Mouse (Mus musculus) lung, embryonic 15.5 days (tissue): ENCODE data around the gene Kri1. TPM values are rescaled to one million over a fixed set of nuclear protein-coding genes. Genes with fewer than 3 reads are reported as not detected.
"Not testable (repeated sequence)": the region's sequence is repeated elsewhere in the genome, so short reads cannot be mapped to it uniquely, and the experiment has no call there.

ENCODE experiments used
- ATAC-seq: fragments of 200-750 bp; cut with Nextera tagmentation; 2 replicates; pipeline ENCODE4 v1.8.0; 2017; ENCODE audit warnings: moderate number of reproducible peaks, borderline replicate concordance; ENCODE audit not compliant: low FRiP score, low TSS enrichment; ENCODE audit errors: extremely low read depth
- H3K27ac ChIP-seq: fragments of 300-500 bp; sonication (generic); 2 replicates; pipeline ENCODE4 v1.5.1; 2015; ENCODE audit warnings: moderate library complexity, mild to moderate bottlenecking, inconsistent platforms
- H3K27me3 ChIP-seq: fragments of 300-500 bp; sonication (generic); 2 replicates; pipeline ENCODE4 v1.6.1; 2015; ENCODE audit warnings: inconsistent platforms
- H3K36me3 ChIP-seq: fragments of 300-500 bp; sonication (generic); 2 replicates; pipeline ENCODE4 v1.6.1; 2015; ENCODE audit warnings: inconsistent platforms
- H3K4me1 ChIP-seq: fragments of 300-500 bp; sonication (generic); 2 replicates; pipeline ENCODE4 v1.6.1; 2015; ENCODE audit warnings: inconsistent platforms
- H3K4me2 ChIP-seq: fragments of 300-500 bp; sonication (generic); 2 replicates; pipeline ENCODE4 v1.6.1; 2015; ENCODE audit warnings: inconsistent platforms, mild to moderate bottlenecking, moderate library complexity
- H3K4me3 ChIP-seq: fragments of 300-500 bp; sonication (generic); 2 replicates; pipeline ENCODE4 v1.5.1; 2015; ENCODE audit warnings: mild to moderate bottlenecking, inconsistent platforms
- H3K9ac ChIP-seq: fragments of 300-500 bp; sonication (generic); 2 replicates; pipeline ENCODE4 v1.6.1; 2015; ENCODE audit warnings: inconsistent platforms
- H3K9me3 ChIP-seq: fragments of 300-500 bp; sonication (generic); 2 replicates; pipeline ENCODE4 v1.6.1; 2016; ENCODE audit warnings: inconsistent platforms
- WGBS: fragments of 180-500 bp; shearing (Covaris S2); methylation state at CpG from one replicate; pipeline ENCODE4 v1.1.7; 2015; 5-methylcytosine and 5-hydroxymethylcytosine counted together
- polyA plus RNA-seq: library from polyadenylated mRNA; unstranded; fragments of >200 nt; fragmentation: Nextera tagmentation; extraction: Ambion mirVana; gene quantifications from 2 replicates; pipeline ENCODE4 v1.2.1, GENCODE M21; 2015

Gene Kri1
- polyA plus RNA-seq, 1 experiment from 2014 or later = 14.0 TPM

GRCm38 (mm10) chr9:21324269-21324668 is 36.5 kb upstream of the Kri1 start:
- no peak overlapping the region for H3K4me3 ChIP-seq
- 81% methylated on average over 11 of the region's 11 CpGs for WGBS
- H3K27ac ChIP-seq = 0 out of 2 replicates have a peak overlapping the region, but pooled peaks have one; percentile 4
- no peak overlapping the region for H3K9ac ChIP-seq
- no peak overlapping the region for H3K4me2 ChIP-seq
- H3K27me3 ChIP-seq = no peaks in the 10 kb centered on the region
- ATAC-seq = no peak
- no peaks in the 10 kb centered on the region for H3K9me3 ChIP-seq
- 0 out of 2 replicates have a peak, but pooled peaks cover 2% of the 10 kb centered on the region for H3K36me3 ChIP-seq
- H3K4me1 ChIP-seq = peaks cover 34% of the 10 kb centered on the region

GRCm38 (mm10) chr9:21322917-21323297 is 35.1 kb upstream of the Kri1 start:
- H3K36me3 ChIP-seq, H3K27me3 ChIP-seq, H3K4me2 ChIP-seq, ATAC-seq, H3K9ac ChIP-seq, H3K27ac ChIP-seq, H3K9me3 ChIP-seq, H3K4me3 ChIP-seq: not testable (repeated sequence)
- peaks cover 27% of the 10 kb centered on the region for H3K4me1 ChIP-seq
- 83% methylated on average over 8 of the region's 8 CpGs for WGBS

- H3K9me3 ChIP-seq = no peaks in the 10 kb centered on the region
- ATAC-seq = no peak
- H3K4me3 ChIP-seq = peak overlapping the region; percentile 55; the same call in 1 of the 2 replicates
- peak overlapping the region; percentile 82 for H3K4me2 ChIP-seq
- peak overlapping the region; percentile 32; the same call in 1 of the 2 replicates for H3K27ac ChIP-seq
- H3K9ac ChIP-seq = no peak overlapping the region
- peaks cover 21% of the 10 kb centered on the region for H3K4me1 ChIP-seq
- 0 out of 2 replicates have a peak, but pooled peaks cover 2% of the 10 kb centered on the region for H3K36me3 ChIP-seq
- H3K27me3 ChIP-seq = no peaks in the 10 kb centered on the region
- WGBS = 83% methylated on average over 19 of the region's 19 CpGs
These were observed 34.6 kb upstream of the Kri1 start for GRCm38 (mm10) chr9:21322211-21322916.

- no peaks in the 10 kb centered on the region for H3K27me3 ChIP-seq
- peak overlapping the region; percentile 62 for H3K9ac ChIP-seq
- WGBS = 4% methylated on average over 6 of the region's 6 CpGs
- peaks cover 16% of the 10 kb centered on the region for H3K4me1 ChIP-seq
- H3K9me3 ChIP-seq = no peaks in the 10 kb centered on the region
- peak overlapping the region; percentile 32 for H3K27ac ChIP-seq
- H3K4me2 ChIP-seq = peak overlapping the region; percentile 82
- peak overlapping the region; percentile 55 for H3K4me3 ChIP-seq
- ATAC-seq = 0 out of 2 replicates have a peak, but pooled peaks have one; percentile 11
- H3K36me3 ChIP-seq = 0 out of 2 replicates have a peak, but pooled peaks cover under 1% of the 10 kb centered on the region
These were observed 33.7 kb upstream of the Kri1 start for GRCm38 (mm10) chr9:21321513-21321835.

- Histone ChIP-seq H3K27me3 (no peaks in the 10 kb centered on the region), H3K36me3 (no peaks in the 10 kb centered on the region), H3K4me1 (peaks cover 16% of the 10 kb centered on the region), H3K4me3 (peak within 1 kb of the TSS; percentile 55), H3K9me3 (no peaks in the 10 kb centered on the region), H3K4me2 (peak within 1 kb of the TSS; percentile 82), H3K9ac (peak within 1 kb of the TSS; percentile 62), H3K27ac (peak within 1 kb of the TSS; percentile 32)
- under 1% methylated on average over 52 of the region's 52 CpGs for WGBS
- peak; percentile 93 for ATAC-seq
These were observed 33.1 kb upstream of the Kri1 start, which contains the start of gene Slc44a2 for GRCm38 (mm10) chr9:21320619-21321512. Gene Slc44a2 (plus strand): TSS chr9:21320698.

GRCm38 (mm10) chr9:21320280-21320618 is 32.5 kb upstream of the Kri1 start:
- Histone ChIP-seq H3K4me1 (peaks cover 16% of the 10 kb centered on the region), H3K27me3 (no peaks in the 10 kb centered on the region), H3K27ac (no peak overlapping the region), H3K4me3 (peak overlapping the region; percentile 55), H3K36me3 (no peaks in the 10 kb centered on the region), H3K9ac (peak overlapping the region; percentile 62), H3K9me3 (no peaks in the 10 kb centered on the region), H3K4me2 (peak overlapping the region; percentile 82)
- WGBS = 21% methylated on average over 4 of the region's 4 CpGs
- no peak; the same call in none of the 2 replicates for ATAC-seq

- no peak overlapping the region for H3K4me3 ChIP-seq
- no peak for ATAC-seq
- H3K9me3 ChIP-seq = no peaks in the 10 kb centered on the region
- H3K9ac ChIP-seq = no peak overlapping the region
- peaks cover 16% of the 10 kb centered on the region for H3K4me1 ChIP-seq
- no peaks in the 10 kb centered on the region for H3K27me3 ChIP-seq
- H3K4me2 ChIP-seq = no peak overlapping the region
- H3K27ac ChIP-seq = no peak overlapping the region
- no peaks in the 10 kb centered on the region for H3K36me3 ChIP-seq
- WGBS = 91% methylated on average over 4 of the region's 4 CpGs
These were observed 31.7 kb upstream of the Kri1 start for GRCm38 (mm10) chr9:21319503-21319902.

- no peaks in the 10 kb centered on the region for H3K9me3 ChIP-seq
- H3K4me1 ChIP-seq = peaks cover 16% of the 10 kb centered on the region
- no peak for ATAC-seq
- H3K36me3 ChIP-seq = no peaks in the 10 kb centered on the region
- H3K9ac ChIP-seq = no peak overlapping the region
- WGBS = 92% methylated on average over 6 of the region's 6 CpGs
- H3K4me3 ChIP-seq = no peak overlapping the region
- no peaks in the 10 kb centered on the region for H3K27me3 ChIP-seq
- H3K4me2 ChIP-seq = no peak overlapping the region
- H3K27ac ChIP-seq = no peak overlapping the region
These were observed 31.0 kb upstream of the Kri1 start for GRCm38 (mm10) chr9:21318792-21319191.

GRCm38 (mm10) chr9:21316696-21317095 is 28.9 kb upstream of the Kri1 start:
- ATAC-seq = no peak
- peaks cover 11% of the 10 kb centered on the region for H3K4me1 ChIP-seq
- H3K27ac ChIP-seq = no peak overlapping the region
- no peak overlapping the region for H3K9ac ChIP-seq
- H3K27me3 ChIP-seq = peaks cover 11% of the 10 kb centered on the region
- H3K9me3 ChIP-seq = no peaks in the 10 kb centered on the region
- no peak overlapping the region for H3K4me2 ChIP-seq
- no peaks in the 10 kb centered on the region for H3K36me3 ChIP-seq
- WGBS = 69% methylated on average over 7 of the region's 7 CpGs
- H3K4me3 ChIP-seq = no peak overlapping the region

GRCm38 (mm10) chr9:21315421-21315820 is 27.7 kb upstream of the Kri1 start:
- 41% methylated on average over 5 of the region's 5 CpGs for WGBS
- ATAC-seq = no peak

GRCm38 (mm10) chr9:21314367-21315140 is 26.8 kb upstream of the Kri1 start:
- Histone ChIP-seq H3K9ac (no peak overlapping the region), H3K9me3 (no peaks in the 10 kb centered on the region), H3K27me3 (peaks cover 16% of the 10 kb centered on the region), H3K4me3 (no peak overlapping the region), H3K27ac (no peak overlapping the region), H3K36me3 (no peaks in the 10 kb centered on the region), H3K4me1 (no peaks in the 10 kb centered on the region), H3K4me2 (no peak overlapping the region)
- 89% methylated on average over 9 of the region's 9 CpGs for WGBS
- ATAC-seq = no peak

More at GRCm38 (mm10) chr9:21315421-21315820, 27.7 kb upstream of the Kri1 start:
- Histone ChIP-seq H3K27me3 (peaks cover 16% of the 10 kb centered on the region), H3K36me3 (no peaks in the 10 kb centered on the region), H3K9me3 (no peaks in the 10 kb centered on the region), H3K4me3 (no peak overlapping the region), H3K9ac (no peak overlapping the region), H3K4me2 (no peak overlapping the region), H3K27ac (no peak overlapping the region), H3K4me1 (peaks cover 4% of the 10 kb centered on the region; the same call in 1 of the 2 replicates)
